Mouse (Mus musculus) macrophage (primary cell): ENCODE results near the gene Olfr1420. TPM values are rescaled to one million over a fixed set of nuclear protein-coding genes. Genes with fewer than 3 reads are reported as not detected.
"Not testable (repeated sequence)": the region's sequence is repeated elsewhere in the genome, so short reads cannot be mapped to it uniquely, and the experiment has no call there.

Experiments used
- H3K27ac ChIP-seq: fragments of 350-480 bp; formaldehyde crosslinking; 2 replicates; pipeline ENCODE4 v1.9.0; 2021
- H3K36me3 ChIP-seq: fragments of 350-480 bp; formaldehyde crosslinking; 2 replicates; pipeline ENCODE4 v1.9.0; 2021; ENCODE audit errors: inconsistent target
- H3K4me3 ChIP-seq: fragments of 350-480 bp; formaldehyde crosslinking; 2 replicates; pipeline ENCODE4 v1.9.0; 2021; ENCODE audit errors: inconsistent target
- H3K79me2 ChIP-seq: fragments of 350-480 bp; formaldehyde crosslinking; 2 replicates; pipeline ENCODE4 v1.9.0; 2021; ENCODE audit errors: inconsistent target
- WGBS: methylation state at CpG from one replicate; pipeline ENCODE4 v1.1.7; 2026; ENCODE audit warnings: inconsistent platforms; ENCODE audit not compliant: missing documents; 5-methylcytosine and 5-hydroxymethylcytosine counted together
- polyA plus RNA-seq: library from polyadenylated mRNA; stranded (reverse); fragments of 250-400 nt; gene quantifications from 3 replicates; pipeline ENCODE4 v1.2.4, GENCODE M21; 2018; ENCODE audit warnings: inconsistent platforms
- total RNA-seq, 78 experiments: library from RNA; depleted of rRNA; stranded (reverse); fragments of 250-400 nt; gene quantifications; 1 replicate in 9 of 78; 2 replicates in 24 of 78; 3 replicates in 43 of 78; 4 replicates in 2 of 78; pipeline ENCODE4 v1.2.4; 2018; ENCODE audit warnings: inconsistent platforms in 56 of 78

The Olfr1420 gene
- under 1 TPM in 1 of 26 experiments, not detected in 25; 0.29 TPM for total RNA-seq (2018; cell fraction: chromatin; rRNA removed)
- total RNA-seq (2018; cell fraction: cytosol; rRNA removed) = not detected
- total RNA-seq (2018; cell fraction: nucleus; rRNA removed) = under 1 TPM in 2 of 26 experiments, not detected in 24; 0.18 to 0.22 TPM
- not detected in 3 replicates for polyA plus RNA-seq

- 100% methylated on average over 1 of the region's 1 CpGs for WGBS
- Histone ChIP-seq H3K36me3 (no peaks in the 10 kb centered on the region), H3K79me2 (no peaks in the 10 kb centered on the region), H3K27ac (no peak within 1 kb of the TSS), H3K4me3 (no peak within 1 kb of the TSS)
Measured at GRCm38 (mm10) chr19:11886265-11886664, at the start of gene Olfr1420. Olfr1420 (plus strand) TSS chr19:11886565.

DNA sequence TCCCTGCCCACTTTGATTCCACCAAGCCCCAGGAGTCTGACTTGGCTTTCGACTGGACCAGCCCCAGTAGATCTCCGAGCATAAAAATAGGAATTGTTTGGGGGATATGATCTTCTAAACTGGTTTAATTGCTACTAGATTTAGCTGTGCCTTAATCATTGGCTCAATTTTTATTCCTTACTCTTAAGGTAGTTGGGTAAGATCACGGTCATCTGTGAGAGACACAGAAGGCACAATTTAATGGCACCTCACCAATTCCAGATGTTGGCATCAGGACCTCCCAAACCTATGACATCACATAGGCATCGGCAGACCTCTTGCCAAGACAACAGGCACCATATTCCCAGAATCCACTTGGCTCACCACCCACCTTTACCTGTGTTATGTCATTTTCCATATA is 47.2 kb upstream of the Olfr1420 start, which contains the start of gene Olfr1417:
Gene Olfr1417 (minus strand): TSS at position 101 of the 400 bp plus-strand sequence.
- WGBS = 94% methylated on average over 4 of the region's 4 CpGs
- no peak within 1 kb of the TSS for H3K27ac ChIP-seq
- no peaks in the 10 kb centered on the region for H3K79me2 ChIP-seq
- H3K4me3 ChIP-seq = no peak within 1 kb of the TSS
- H3K36me3 ChIP-seq = no peaks in the 10 kb centered on the region

- Histone ChIP-seq H3K4me3 (no peak overlapping the region), H3K79me2 (no peaks in the 10 kb centered on the region), H3K36me3 (no peaks in the 10 kb centered on the region), H3K27ac (no peak overlapping the region)
- WGBS = 66% methylated on average over 4 of the region's 4 CpGs
Measured at GRCm38 (mm10) chr19:11846333-11846732, 40.0 kb upstream of the Olfr1420 start.

- no peak overlapping the region for H3K27ac ChIP-seq
- H3K4me3 ChIP-seq = no peak overlapping the region
- WGBS = 41% methylated on average over 4 of the region's 4 CpGs
- no peaks in the 10 kb centered on the region for H3K79me2 ChIP-seq
- no peaks in the 10 kb centered on the region for H3K36me3 ChIP-seq
Measured at GRCm38 (mm10) chr19:11852652-11853051, 33.7 kb upstream of the Olfr1420 start.

DNA sequence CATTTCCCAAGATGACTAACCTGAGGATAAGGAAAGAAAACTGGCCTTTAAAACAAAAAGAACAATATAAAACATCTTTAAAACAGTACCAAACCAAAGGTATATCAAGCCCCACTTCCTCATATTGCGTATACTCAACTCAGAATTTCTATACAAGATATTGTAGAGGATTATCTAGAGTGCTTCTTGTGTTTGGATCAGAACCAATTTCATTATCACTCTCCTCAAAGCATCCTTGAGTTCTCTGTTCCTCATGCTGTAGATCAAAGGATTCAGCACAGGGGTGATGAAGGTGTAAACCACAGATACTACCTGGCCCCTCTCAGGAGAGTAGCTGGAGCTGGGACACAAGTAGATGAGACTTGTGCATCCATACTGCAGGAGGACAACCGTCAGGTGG is 31.5 kb upstream of the Olfr1420 start:
- Histone ChIP-seq H3K27ac (no peak overlapping the region), H3K36me3 (no peaks in the 10 kb centered on the region), H3K79me2 (no peaks in the 10 kb centered on the region), H3K4me3 (no peak overlapping the region)
- WGBS = 92% methylated on average over 1 of the region's 2 CpGs

DNA sequence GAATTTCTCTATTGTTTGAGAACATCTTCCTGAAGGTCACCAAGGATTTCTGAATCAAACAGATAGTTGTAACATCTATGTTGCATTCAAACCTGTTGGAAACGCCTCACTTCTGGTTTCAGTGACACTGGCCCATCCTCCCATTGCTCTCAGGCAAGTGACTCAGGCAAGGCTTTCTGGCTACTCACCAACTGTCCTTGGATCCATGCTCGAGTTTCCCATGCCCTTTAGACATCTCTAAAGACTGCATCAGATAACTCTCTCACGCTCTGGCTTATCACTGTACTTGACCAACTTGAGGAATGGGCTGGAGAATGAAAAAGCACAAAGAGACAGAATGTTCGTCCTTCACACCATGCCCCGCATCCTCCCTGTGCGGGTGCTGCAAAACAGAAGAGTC is 29.9 kb upstream of the Olfr1420 start:
- Histone ChIP-seq H3K4me3 (no peak overlapping the region), H3K27ac (no peak overlapping the region), H3K79me2 (no peaks in the 10 kb centered on the region), H3K36me3 (no peaks in the 10 kb centered on the region)
- WGBS = 89% methylated on average over 6 of the region's 6 CpGs

DNA sequence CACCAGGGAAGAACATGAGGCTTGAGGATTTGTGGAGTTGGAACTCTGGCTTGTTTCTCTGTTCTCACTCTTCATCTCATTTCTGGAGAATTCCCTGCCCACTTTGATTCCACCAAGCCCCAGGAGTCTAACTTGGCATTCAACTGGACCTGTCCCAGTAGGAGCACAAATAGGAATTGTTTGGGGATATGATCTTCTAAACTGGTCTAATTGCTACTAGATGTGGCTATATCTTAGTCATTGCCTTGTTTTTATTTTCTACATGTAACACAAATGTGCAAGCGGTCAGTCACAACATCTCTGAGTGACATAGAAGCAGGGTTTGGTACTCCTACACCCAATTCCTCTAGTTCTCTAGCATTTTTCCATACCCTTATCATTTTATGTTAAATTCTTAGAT is 25.4 kb upstream of the Olfr1420 start, which contains the start of gene Olfr1418:
Gene Olfr1418 (minus strand): TSS at position 101 of the 400 bp plus-strand sequence.
- H3K4me3 ChIP-seq = no peak within 1 kb of the TSS
- H3K27ac ChIP-seq = no peak within 1 kb of the TSS
- 100% methylated on average over 1 of the region's 1 CpGs for WGBS
- no peaks in the 10 kb centered on the region for H3K36me3 ChIP-seq
- H3K79me2 ChIP-seq = no peaks in the 10 kb centered on the region

GRCm38 (mm10) chr19:11867837-11868236 is 18.5 kb upstream of the Olfr1420 start:
- H3K79me2 ChIP-seq = no peaks in the 10 kb centered on the region
- H3K36me3 ChIP-seq = no peaks in the 10 kb centered on the region
- no peak overlapping the region for H3K4me3 ChIP-seq
- WGBS = 96% methylated on average over 2 of the region's 2 CpGs
- no peak overlapping the region for H3K27ac ChIP-seq

- 69% methylated on average over 1 of the region's 1 CpGs for WGBS
- no peaks in the 10 kb centered on the region for H3K79me2 ChIP-seq
- no peak within 1 kb of the TSS for H3K27ac ChIP-seq
- H3K4me3 ChIP-seq = no peak within 1 kb of the TSS
- no peaks in the 10 kb centered on the region for H3K36me3 ChIP-seq
Measured at GRCm38 (mm10) chr19:11875006-11875405, 11.4 kb upstream of the Olfr1420 start, which contains the start of gene Olfr1419. Olfr1419 (minus strand) TSS chr19:11875106.

GRCm38 (mm10) chr19:11878404-11878803 is 8.0 kb upstream of the Olfr1420 start:
- H3K4me3 ChIP-seq, H3K79me2 ChIP-seq, H3K36me3 ChIP-seq, H3K27ac ChIP-seq: not testable (repeated sequence)
- WGBS = 79% methylated on average over 13 of the region's 22 CpGs

GRCm38 (mm10) chr19:11911021-11911420 is 24.7 kb downstream of the Olfr1420 start:
- 79% methylated on average over 5 of the region's 5 CpGs for WGBS
- peak overlapping the region; percentile 96 for H3K27ac ChIP-seq
- H3K79me2 ChIP-seq = peaks cover 43% of the 10 kb centered on the region
- H3K4me3 ChIP-seq = peak overlapping the region; percentile 67
- H3K36me3 ChIP-seq = peaks cover 11% of the 10 kb centered on the region; the same call in 1 of the 2 replicates

DNA sequence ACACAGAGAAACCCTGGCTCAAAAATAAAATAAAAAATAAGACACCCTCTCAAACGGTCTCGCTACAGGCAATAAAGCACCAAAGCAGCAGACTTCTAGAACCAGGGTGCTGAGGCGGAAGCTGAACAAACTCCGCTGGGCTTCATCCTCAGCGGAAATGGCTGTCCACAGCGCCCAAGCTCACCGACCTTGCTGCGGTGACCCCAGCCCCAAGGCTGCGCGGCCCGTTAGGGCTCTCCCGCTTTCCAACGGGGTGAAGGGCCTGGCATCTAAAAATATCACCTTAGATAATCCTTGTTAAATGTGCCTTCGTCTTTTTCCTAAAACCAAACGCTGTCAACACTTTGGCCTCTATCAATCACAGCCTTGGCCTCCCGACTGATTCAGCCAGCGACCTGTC is 25.2 kb downstream of the Olfr1420 start:
- 3% methylated on average over 16 of the region's 17 CpGs for WGBS
- Histone ChIP-seq H3K27ac (peak overlapping the region; percentile 96), H3K36me3 (peaks cover 11% of the 10 kb centered on the region; the same call in 1 of the 2 replicates), H3K4me3 (peak overlapping the region; percentile 67), H3K79me2 (peaks cover 49% of the 10 kb centered on the region)

- peak within 1 kb of the TSS; percentile 76 for H3K4me3 ChIP-seq
- WGBS = under 1% methylated on average over 39 of the region's 53 CpGs
- peaks cover 11% of the 10 kb centered on the region; the same call in 1 of the 2 replicates for H3K36me3 ChIP-seq
- H3K79me2 ChIP-seq = peaks cover 54% of the 10 kb centered on the region
- peak within 1 kb of the TSS; percentile 96 for H3K27ac ChIP-seq
Measured at GRCm38 (mm10) chr19:11912037-11912532, 25.7 kb downstream of the Olfr1420 start, which contains the start of gene Patl1. Patl1 (plus strand) TSS chr19:11912399.

- Histone ChIP-seq H3K27ac (peak overlapping the region; percentile 65), H3K4me3 (peak overlapping the region; percentile 76), H3K36me3 (peaks cover 11% of the 10 kb centered on the region; the same call in 1 of the 2 replicates), H3K79me2 (peaks cover 59% of the 10 kb centered on the region)
- under 1% methylated on average over 43 of the region's 54 CpGs for WGBS
Measured at GRCm38 (mm10) chr19:11912533-11913121, 26.3 kb downstream of the Olfr1420 start.

- no peak overlapping the region for H3K27ac ChIP-seq
- H3K36me3 ChIP-seq = peaks cover 20% of the 10 kb centered on the region; the same call in 1 of the 2 replicates
- 52% methylated on average over 2 of the region's 2 CpGs for WGBS
- H3K4me3 ChIP-seq = no peak overlapping the region
- H3K79me2 ChIP-seq = peaks cover 87% of the 10 kb centered on the region
Measured at GRCm38 (mm10) chr19:11915804-11916203, 29.4 kb downstream of the Olfr1420 start.
